Mouse (Mus musculus) intestine, embryonic 14.5 days (tissue): ENCODE data around the gene Rassf7. TPM values are rescaled to one million over a fixed set of nuclear protein-coding genes. Genes with fewer than 3 reads are reported as not detected.

ENCODE experiments used
- ATAC-seq: fragments of 200-750 bp; cut with Nextera tagmentation; replicated peaks from 2 replicates; pipeline ENCODE4 v1.8.0; 2017; ENCODE audit warnings: low read depth, moderate number of reproducible peaks, moderate TSS enrichment, moderate library complexity; ENCODE audit not compliant: low FRiP score, low TSS enrichment
- DNase-seq: peaks from one replicate; pipeline ENCODE4 v3.0.0-alpha.2; 2018; ENCODE audit warnings: low spot score
- H3K27ac ChIP-seq: fragments of 300-500 bp; sonication (generic); 2 replicates; pipeline ENCODE4 v1.5.1; 2014; ENCODE audit warnings: low read depth, mild to moderate bottlenecking, control low read depth
- H3K27me3 ChIP-seq: fragments of 300-500 bp; sonication (generic); replicated peaks from 2 replicates; pipeline ENCODE4 v1.6.1; 2014; ENCODE audit warnings: low read length, control low read depth; ENCODE audit not compliant: control insufficient read depth, insufficient read depth
- H3K36me3 ChIP-seq: fragments of 300-500 bp; sonication (generic); 2 replicates; pipeline ENCODE4 v1.6.1; 2014; ENCODE audit warnings: low read length, control low read depth; ENCODE audit not compliant: control insufficient read depth, insufficient read depth
- H3K4me1 ChIP-seq: fragments of 300-500 bp; sonication (generic); replicated peaks from 2 replicates; pipeline ENCODE4 v1.6.1; 2014; ENCODE audit warnings: low read length, control low read depth, mixed read lengths; ENCODE audit not compliant: control insufficient read depth, insufficient read depth
- H3K4me2 ChIP-seq: fragments of 300-500 bp; sonication (generic); 2 replicates; pipeline ENCODE4 v1.6.1; 2014; ENCODE audit warnings: low read length
- H3K4me3 ChIP-seq: fragments of 300-500 bp; sonication (generic); 2 replicates; pipeline ENCODE4 v1.5.1; 2014; ENCODE audit warnings: low read depth, low read length, control low read depth, mixed read lengths
- H3K9ac ChIP-seq: fragments of 300-500 bp; sonication (generic); 2 replicates; pipeline ENCODE4 v1.6.1; 2014; ENCODE audit warnings: mild to moderate bottlenecking, low read length
- H3K9me3 ChIP-seq: fragments of 300-500 bp; sonication (generic); 2 replicates; pipeline ENCODE4 v1.6.1; 2016; ENCODE audit warnings: low read length, control low read depth; ENCODE audit not compliant: control insufficient read depth
- WGBS: fragments of 180-500 bp; shearing (Covaris S2); extraction: QIAGEN DNeasy Blood & Tissue Kit; methylation state at CpG from one replicate; pipeline ENCODE4 v1.1.7; 2014; 5-methylcytosine and 5-hydroxymethylcytosine counted together
- polyA plus RNA-seq: library from polyadenylated mRNA; unstranded; fragments of >200 nt; fragmentation: Nextera tagmentation; extraction: Ambion mirVana; gene quantifications from 2 replicates; pipeline ENCODE4 v1.2.1, GENCODE M21; 2014

Gene Rassf7
- polyA plus RNA-seq, 1 experiment from 2014 or later: 60.3 TPM

DNA sequence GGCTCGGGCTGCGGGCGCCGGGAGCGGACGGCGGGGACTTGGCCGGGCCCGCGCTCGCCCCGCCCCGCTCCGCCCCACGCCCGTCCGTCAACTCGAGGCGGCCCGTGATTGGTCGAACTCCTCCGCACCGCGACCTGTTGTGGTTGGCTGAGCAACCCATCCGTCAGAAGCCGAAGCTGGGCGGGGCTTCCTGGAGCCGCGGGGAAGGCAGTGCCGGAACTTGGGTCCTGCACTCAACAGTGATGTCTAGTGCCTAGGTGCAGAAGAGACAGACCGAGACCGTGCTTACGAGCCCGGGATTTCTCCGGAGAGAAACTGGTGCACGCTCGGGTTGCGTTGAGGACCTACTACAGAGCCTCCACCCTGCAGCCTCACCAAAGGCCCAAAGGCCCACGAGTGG lies 21.7 kb upstream of the Rassf7 start, which contains the start of the genes Hras and Lrrc56:
Gene Hras (minus strand): TSS at position 58 of the 400 bp plus-strand sequence.
Gene Lrrc56 (plus strand): TSS at position 210 of the 400 bp plus-strand sequence.
- peak within 1 kb of the TSS; percentile 85 for H3K9ac ChIP-seq
- H3K9me3 ChIP-seq: no peaks in the 10 kb centered on the region
- ATAC-seq (peak; percentile 92), DNase-seq (peak; percentile 99)
- peak within 1 kb of the TSS; percentile 99 for H3K4me2 ChIP-seq
- under 1% methylated on average over 39 of the region's 39 CpGs for WGBS
- H3K36me3 ChIP-seq: peaks cover 32% of the 10 kb centered on the region
- H3K27ac ChIP-seq: peak within 1 kb of the TSS; percentile 62
- peaks cover 12% of the 10 kb centered on the region for H3K4me1 ChIP-seq
- no peaks in the 10 kb centered on the region for H3K27me3 ChIP-seq
- peak within 1 kb of the TSS; percentile 91 for H3K4me3 ChIP-seq

DNA sequence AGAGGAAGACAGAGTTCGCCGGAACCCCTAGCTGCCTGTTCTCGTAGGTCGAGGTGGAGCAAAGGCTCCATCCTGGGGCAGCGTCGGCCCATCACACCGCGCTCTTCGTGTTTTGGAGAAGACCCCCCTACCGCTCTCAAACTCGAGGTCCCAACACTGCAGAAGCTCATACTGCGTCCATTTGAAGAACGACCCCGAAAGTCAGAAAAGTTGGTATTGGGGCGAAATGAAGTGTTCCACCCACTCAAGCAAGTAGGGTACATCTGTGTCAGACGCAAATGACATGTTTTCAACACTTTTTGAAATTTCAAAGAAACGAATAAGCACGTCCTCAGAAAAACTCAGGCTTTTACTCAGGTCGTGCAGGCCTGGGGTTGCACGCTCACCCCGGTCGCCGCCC lies 21.3 kb upstream of the Rassf7 start:
- Histone ChIP-seq H3K4me3 (peak overlapping the region; percentile 91), H3K36me3 (peaks cover 27% of the 10 kb centered on the region), H3K9me3 (no peaks in the 10 kb centered on the region), H3K27me3 (no peaks in the 10 kb centered on the region), H3K9ac (peak overlapping the region; percentile 25), H3K4me1 (peaks cover 12% of the 10 kb centered on the region), H3K4me2 (peak overlapping the region; percentile 99), H3K27ac (peak overlapping the region; percentile 62)
- no peak for DNase-seq
- ATAC-seq: no peak
- WGBS: 1% methylated on average over 23 of the region's 23 CpGs

DNA sequence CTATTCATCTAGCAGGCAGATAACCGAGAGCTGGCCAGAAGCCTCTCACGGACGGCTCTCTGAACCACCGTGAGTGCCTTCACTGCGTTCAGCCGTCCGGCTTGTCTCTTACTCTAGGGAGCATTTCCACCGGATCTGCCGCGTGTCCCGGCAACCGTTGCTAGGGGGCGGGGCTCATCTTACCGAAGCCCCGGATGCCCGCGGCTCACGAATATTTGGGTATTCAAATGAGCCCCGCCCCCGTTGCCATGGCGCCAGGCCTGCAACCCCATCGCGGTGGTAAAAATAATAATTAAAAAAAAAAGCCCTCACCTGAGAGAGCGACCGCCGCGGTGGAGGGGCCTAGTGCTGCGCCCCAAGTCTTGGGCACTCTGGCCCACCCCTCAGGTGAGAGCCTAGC lies 20.8 kb upstream of the Rassf7 start:
- H3K4me2 ChIP-seq: peak overlapping the region; percentile 99
- ATAC-seq (peak; percentile 37), DNase-seq (peak; percentile 95)
- peak overlapping the region; percentile 91 for H3K4me3 ChIP-seq
- peaks cover 23% of the 10 kb centered on the region for H3K36me3 ChIP-seq
- H3K27ac ChIP-seq: peak overlapping the region; percentile 62
- peak overlapping the region; percentile 25 for H3K9ac ChIP-seq
- peaks cover 12% of the 10 kb centered on the region for H3K4me1 ChIP-seq
- no peaks in the 10 kb centered on the region for H3K27me3 ChIP-seq
- H3K9me3 ChIP-seq: no peaks in the 10 kb centered on the region
- WGBS: under 1% methylated on average over 28 of the region's 28 CpGs

DNA sequence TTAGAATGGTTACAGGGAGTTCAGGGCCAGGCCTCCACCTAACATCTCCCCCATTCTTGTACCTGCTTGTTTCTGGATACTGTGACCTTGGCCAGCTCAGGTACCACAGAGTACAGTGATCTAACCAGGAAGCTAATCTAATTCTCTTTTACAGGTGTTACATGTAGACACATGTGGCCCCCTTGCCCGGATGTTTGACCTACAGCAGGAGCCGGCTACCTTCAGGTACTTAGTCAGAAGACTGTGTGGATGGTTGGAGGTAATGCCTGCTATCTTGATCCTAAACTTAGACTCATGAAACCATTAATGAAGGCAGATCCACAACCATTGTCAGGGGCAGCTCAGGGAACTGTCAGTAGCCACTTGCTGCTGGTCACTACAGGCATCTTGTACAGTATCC lies 19.9 kb upstream of the Rassf7 start:
- Histone ChIP-seq H3K4me2 (no peak overlapping the region; the same call in 1 of the 2 replicates), H3K9ac (no peak overlapping the region), H3K4me3 (no peak overlapping the region), H3K27ac (no peak overlapping the region), H3K36me3 (peaks cover 14% of the 10 kb centered on the region), H3K27me3 (no peaks in the 10 kb centered on the region), H3K9me3 (no peaks in the 10 kb centered on the region), H3K4me1 (peaks cover 12% of the 10 kb centered on the region)
- WGBS: 88% methylated on average over 2 of the region's 2 CpGs
- DNase-seq (no peak), ATAC-seq (no peak)

DNA sequence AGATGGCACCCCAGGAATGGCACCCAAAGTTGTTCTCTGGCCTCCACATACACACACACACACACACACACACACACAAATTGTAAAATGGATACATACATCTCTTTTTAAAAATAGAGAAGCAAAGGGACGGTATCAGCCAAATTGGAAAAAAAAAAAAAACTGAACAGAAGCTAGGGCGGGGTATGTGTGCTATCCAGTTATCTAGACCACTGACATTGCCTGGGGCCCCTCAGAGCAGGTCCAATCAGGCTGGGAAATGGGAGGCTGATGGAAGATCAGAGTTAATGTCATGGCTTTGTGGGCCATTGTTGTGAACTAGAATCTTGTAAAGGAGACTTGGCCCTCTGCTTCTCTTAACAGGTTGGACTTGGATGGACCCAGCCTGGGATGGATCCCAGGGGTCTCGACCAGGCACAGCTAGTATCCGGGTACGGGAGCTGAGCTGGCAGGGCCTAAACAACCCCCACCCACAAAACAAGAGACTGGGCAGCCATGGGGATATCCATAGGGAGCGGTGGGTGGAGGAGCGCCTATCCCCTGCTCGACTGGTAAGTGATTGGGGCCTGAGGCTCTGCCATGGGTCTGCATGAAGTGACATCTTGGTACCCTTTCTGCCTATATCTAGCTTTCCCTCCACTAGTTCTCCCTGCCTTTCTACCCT lies 18.9 kb upstream of the Rassf7 start:
- WGBS: 88% methylated on average over 8 of the region's 8 CpGs
- ATAC-seq: no peak

DNA sequence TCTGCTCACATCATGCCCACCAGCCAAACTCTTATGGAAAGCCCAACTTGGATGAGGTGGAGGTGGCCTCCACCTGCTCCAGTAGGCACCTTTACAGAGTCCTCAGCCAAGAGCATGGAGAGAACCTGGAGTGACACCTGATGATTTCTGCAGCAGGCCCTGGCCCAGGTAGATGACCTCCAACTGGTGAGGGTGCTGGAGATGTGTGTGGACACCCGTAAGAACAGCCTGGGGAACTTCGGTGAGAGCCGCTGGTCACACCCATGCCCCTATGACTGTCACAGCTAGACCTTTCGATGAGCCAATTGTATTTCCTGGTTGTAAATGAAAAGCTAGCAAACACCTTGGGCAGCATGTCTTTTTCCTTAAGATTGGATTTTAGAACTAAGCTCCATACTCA lies 17.5 kb upstream of the Rassf7 start:
- Histone ChIP-seq H3K4me1 (peaks cover 4% of the 10 kb centered on the region), H3K4me2 (no peak overlapping the region), H3K9me3 (no peaks in the 10 kb centered on the region), H3K36me3 (no peaks in the 10 kb centered on the region; the same call in 1 of the 2 replicates), H3K4me3 (no peak overlapping the region), H3K27me3 (no peaks in the 10 kb centered on the region), H3K9ac (no peak overlapping the region), H3K27ac (no peak overlapping the region)
- DNase-seq (no peak), ATAC-seq (no peak)
- WGBS: 81% methylated on average over 4 of the region's 4 CpGs

More for the DNA sequence above, 18.9 kb upstream of the Rassf7 start:
- Histone ChIP-seq H3K9ac (no peak overlapping the region), H3K36me3 (peaks cover 4% of the 10 kb centered on the region), H3K27ac (no peak overlapping the region), H3K9me3 (no peaks in the 10 kb centered on the region), H3K4me2 (no peak overlapping the region), H3K4me3 (no peak overlapping the region), H3K27me3 (no peaks in the 10 kb centered on the region), H3K4me1 (peaks cover 12% of the 10 kb centered on the region)
- no peak for DNase-seq

DNA sequence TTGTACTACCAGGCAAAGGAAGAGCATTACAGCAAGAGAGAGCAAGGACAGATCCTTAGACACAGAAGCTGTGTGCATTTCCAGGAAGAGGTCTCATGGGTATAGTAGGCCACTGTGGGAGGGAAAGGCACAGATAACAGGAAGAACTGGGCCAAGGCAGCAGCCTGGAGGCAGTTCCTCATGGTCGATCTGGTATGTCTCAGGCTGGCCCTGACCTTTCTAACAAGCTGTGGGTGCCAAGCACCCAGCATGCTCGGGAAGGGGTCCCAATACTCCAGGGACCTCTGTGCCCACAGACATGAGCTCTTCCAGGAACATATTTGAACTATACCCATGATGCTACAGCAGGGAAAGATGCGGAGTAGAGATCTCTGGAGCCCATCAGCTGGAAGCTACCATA lies 11.1 kb upstream of the Rassf7 start:
- ATAC-seq (no peak), DNase-seq (no peak)
- Histone ChIP-seq H3K9me3 (no peaks in the 10 kb centered on the region), H3K27ac (no peak overlapping the region), H3K4me3 (no peak overlapping the region), H3K27me3 (no peaks in the 10 kb centered on the region), H3K36me3 (no peaks in the 10 kb centered on the region; the same call in 1 of the 2 replicates), H3K4me2 (no peak overlapping the region), H3K4me1 (no peaks in the 10 kb centered on the region), H3K9ac (no peak overlapping the region)
- WGBS: 72% methylated on average over 3 of the region's 3 CpGs

DNA sequence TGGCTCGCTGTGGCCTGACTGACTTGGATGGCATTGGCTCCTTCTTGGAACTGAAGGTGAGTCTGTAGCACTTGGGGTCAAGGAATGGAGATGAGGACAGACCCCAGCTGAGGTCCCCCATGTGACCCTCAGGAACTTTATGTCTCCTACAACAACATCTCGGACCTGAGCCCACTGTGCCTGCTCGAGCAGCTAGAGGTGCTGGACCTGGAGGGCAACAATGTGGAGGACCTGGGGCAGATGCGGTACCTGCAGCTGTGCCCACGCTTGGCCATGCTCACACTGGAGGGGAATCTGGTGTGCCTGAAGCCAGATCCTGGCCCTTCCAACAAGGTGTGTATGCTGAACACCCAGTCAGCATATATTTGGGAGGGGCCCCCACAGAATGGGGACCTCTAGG lies 10.2 kb upstream of the Rassf7 start:
- Histone ChIP-seq H3K4me3 (no peak overlapping the region), H3K9me3 (no peaks in the 10 kb centered on the region), H3K36me3 (no peaks in the 10 kb centered on the region), H3K4me1 (no peaks in the 10 kb centered on the region), H3K9ac (no peak overlapping the region), H3K27me3 (no peaks in the 10 kb centered on the region), H3K27ac (no peak overlapping the region), H3K4me2 (no peak overlapping the region)
- WGBS: 92% methylated on average over 5 of the region's 5 CpGs
- ATAC-seq (no peak), DNase-seq (no peak)
